Mouse (Mus musculus): Measurements from ENCODE around the gene Grip2. TPM values are rescaled to one million over a fixed set of nuclear protein-coding genes. Genes with fewer than 3 reads are reported as not detected.

Grip2 gene
- polyA plus RNA-seq, 1 experiment: not detected

DNA sequence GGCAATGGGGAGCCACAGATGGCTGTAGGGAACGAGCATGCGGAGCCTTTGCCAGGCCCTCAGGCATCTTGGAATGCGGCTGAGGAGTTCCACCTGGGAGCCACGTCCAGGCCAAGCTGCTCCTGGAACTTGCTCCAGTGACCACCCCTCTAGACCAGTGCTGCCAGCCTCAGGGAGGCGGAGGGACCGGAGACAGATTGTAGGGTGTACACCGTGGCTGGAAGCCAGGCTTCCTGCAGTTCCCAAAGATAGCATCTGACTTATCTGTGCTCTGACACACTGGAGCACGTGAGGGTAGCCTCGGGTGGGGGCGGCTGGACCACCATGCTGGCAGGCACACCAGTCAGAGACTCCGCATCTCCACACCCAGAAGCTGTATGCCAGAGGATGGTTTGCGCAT lies 28.6 kb downstream of the Grip2 start:
- H3K27ac ChIP-seq (ENCODE audit: insufficient read depth, low read depth, low read length): no peak overlapping the region
- no peak overlapping the region for H3K4me3 ChIP-seq (ENCODE audit: insufficient read depth, low read length)
- TF ChIP-seq POLR2A (IDR thresholded peaks at IDR 0.05; ENCODE audit: borderline replicate concordance, low read depth, low read length): no peak
- no peaks in the 10 kb centered on the region for H3K4me1 ChIP-seq (ENCODE audit: control insufficient read depth, insufficient read depth, low read length)

GRCm38 (mm10) chr6:91796736-91797135 lies 30.3 kb downstream of the Grip2 start:
- TF ChIP-seq POLR2A (IDR thresholded peaks at IDR 0.05; ENCODE audit: borderline replicate concordance, low read depth, low read length) (no peak), CTCF (IDR thresholded peaks at IDR 0.05; ENCODE audit: low read depth, low read length) (no peak)
- Histone ChIP-seq H3K4me1 (ENCODE audit: control insufficient read depth, insufficient read depth, low read length) (no peaks in the 10 kb centered on the region), H3K4me3 (ENCODE audit: insufficient read depth, low read length) (no peak overlapping the region), H3K27ac (ENCODE audit: insufficient read depth, low read depth, low read length) (no peak overlapping the region)

- H3K4me3 ChIP-seq (ENCODE audit: insufficient read depth, low read length): no peak overlapping the region
- H3K4me1 ChIP-seq (ENCODE audit: control insufficient read depth, insufficient read depth, low read length): no peaks in the 10 kb centered on the region
- no peak overlapping the region for H3K27ac ChIP-seq (ENCODE audit: insufficient read depth, low read depth, low read length)
- no peak for TF ChIP-seq POLR2A (IDR thresholded peaks at IDR 0.05; ENCODE audit: borderline replicate concordance, low read depth, low read length)
- TF ChIP-seq CTCF (IDR thresholded peaks at IDR 0.05; ENCODE audit: low read depth, low read length): no peak
Observed at GRCm38 (mm10) chr6:91796064-91796463, 31.0 kb downstream of the Grip2 start.

DNA sequence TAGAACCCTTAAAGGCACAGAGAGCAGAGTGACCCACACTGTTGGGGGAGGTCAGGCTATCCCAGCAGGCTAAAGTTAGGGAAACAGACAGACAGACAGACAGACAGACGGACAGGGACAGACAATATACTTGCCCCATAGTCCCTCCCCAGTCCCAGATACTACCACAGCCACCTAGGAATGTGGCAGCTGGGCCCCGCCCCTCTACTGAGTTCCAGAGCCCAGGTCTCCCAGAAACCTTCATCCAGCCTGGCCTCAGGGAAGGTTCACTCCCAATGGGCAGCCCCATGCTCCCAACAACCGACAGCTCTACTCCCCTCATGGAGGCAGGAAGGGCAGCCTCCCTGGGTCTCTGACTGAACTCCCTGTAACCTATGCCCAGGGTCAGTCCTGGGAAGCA lies 31.4 kb downstream of the Grip2 start:
- Histone ChIP-seq H3K4me1 (ENCODE audit: control insufficient read depth, insufficient read depth, low read length) (no peaks in the 10 kb centered on the region), H3K4me3 (ENCODE audit: insufficient read depth, low read length) (no peak overlapping the region), H3K27ac (ENCODE audit: insufficient read depth, low read depth, low read length) (no peak overlapping the region)
- no peak for TF ChIP-seq CTCF (IDR thresholded peaks at IDR 0.05; ENCODE audit: low read depth, low read length)

- no peak for TF ChIP-seq CTCF (IDR thresholded peaks at IDR 0.05; ENCODE audit: low read depth, low read length)
- no peak for TF ChIP-seq POLR2A (IDR thresholded peaks at IDR 0.05; ENCODE audit: borderline replicate concordance, low read depth, low read length)
Observed at GRCm38 (mm10) chr6:91788311-91788798, 38.7 kb downstream of the Grip2 start.

GRCm38 (mm10) chr6:91785018-91785417 lies 42.0 kb downstream of the Grip2 start:
- TF ChIP-seq CTCF (IDR thresholded peaks at IDR 0.05; ENCODE audit: low read depth, low read length) (no peak), POLR2A (IDR thresholded peaks at IDR 0.05; ENCODE audit: borderline replicate concordance, low read depth, low read length) (no peak)
- Histone ChIP-seq H3K27ac (ENCODE audit: insufficient read depth, low read depth, low read length) (no peak overlapping the region), H3K4me1 (ENCODE audit: control insufficient read depth, insufficient read depth, low read length) (no peaks in the 10 kb centered on the region), H3K4me3 (ENCODE audit: insufficient read depth, low read length) (no peak overlapping the region)

More at GRCm38 (mm10) chr6:91788311-91788798, 38.7 kb downstream of the Grip2 start:
- Histone ChIP-seq H3K27ac (ENCODE audit: insufficient read depth, low read depth, low read length) (no peak overlapping the region), H3K4me1 (ENCODE audit: control insufficient read depth, insufficient read depth, low read length) (no peaks in the 10 kb centered on the region), H3K4me3 (ENCODE audit: insufficient read depth, low read length) (no peak overlapping the region)

- Histone ChIP-seq H3K4me1 (ENCODE audit: control insufficient read depth, insufficient read depth, low read length) (no peaks in the 10 kb centered on the region), H3K27ac (ENCODE audit: insufficient read depth, low read depth, low read length) (no peak overlapping the region), H3K4me3 (ENCODE audit: insufficient read depth, low read length) (no peak overlapping the region)
- TF ChIP-seq POLR2A (IDR thresholded peaks at IDR 0.05; ENCODE audit: borderline replicate concordance, low read depth, low read length) (no peak), CTCF (IDR thresholded peaks at IDR 0.05; ENCODE audit: low read depth, low read length) (no peak)
Observed at GRCm38 (mm10) chr6:91779206-91779605, 47.8 kb downstream of the Grip2 start.

DNA sequence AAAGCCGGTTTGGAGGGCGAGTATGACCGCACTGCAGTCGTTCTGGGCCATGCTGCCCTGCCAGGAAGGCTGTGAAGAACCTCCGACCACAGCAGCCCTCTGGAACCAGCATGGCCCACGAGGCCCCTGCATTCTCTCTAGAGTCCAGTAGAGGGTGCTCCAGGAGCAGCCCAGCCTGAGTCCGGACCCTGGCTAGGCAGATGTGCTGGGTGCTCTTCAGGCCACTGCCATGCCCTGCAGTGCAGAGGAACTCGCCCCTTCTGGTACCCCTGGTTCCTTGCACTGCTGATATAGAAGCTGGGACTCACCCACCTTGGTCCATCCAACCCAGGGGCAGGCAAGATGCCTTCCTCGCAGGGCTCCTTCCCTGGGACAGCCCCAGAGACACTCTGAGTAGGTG lies 50.5 kb downstream of the Grip2 start:
- H3K4me3 ChIP-seq (ENCODE audit: insufficient read depth, low read length): no peak overlapping the region
- peak; percentile 60 for TF ChIP-seq CTCF (IDR thresholded peaks at IDR 0.05; ENCODE audit: low read depth, low read length)
- no peak for TF ChIP-seq POLR2A (IDR thresholded peaks at IDR 0.05; ENCODE audit: borderline replicate concordance, low read depth, low read length)
- H3K27ac ChIP-seq (ENCODE audit: insufficient read depth, low read depth, low read length): no peak overlapping the region
- H3K4me1 ChIP-seq (ENCODE audit: control insufficient read depth, insufficient read depth, low read length): no peaks in the 10 kb centered on the region

DNA sequence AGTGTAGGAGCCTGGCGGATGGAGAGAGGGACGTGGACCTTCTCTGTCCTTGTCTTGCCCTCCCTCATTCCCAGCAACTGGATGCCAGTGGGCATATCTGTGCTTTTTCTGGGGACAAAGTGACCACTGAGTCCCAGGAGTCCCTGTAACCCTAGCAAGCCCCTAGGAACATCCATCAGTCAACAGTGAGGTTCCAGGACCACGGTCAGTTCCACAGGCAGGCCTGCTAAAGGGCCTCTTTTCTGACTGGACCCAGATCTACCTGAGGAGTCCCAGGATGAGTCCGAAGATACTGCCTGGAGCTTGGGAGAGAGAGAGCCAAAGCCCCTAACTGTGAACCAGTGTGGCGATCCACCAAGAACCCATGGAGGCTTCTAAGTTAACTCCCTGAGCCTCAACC lies 53.1 kb downstream of the Grip2 start:
- no peak overlapping the region for H3K27ac ChIP-seq (ENCODE audit: insufficient read depth, low read depth, low read length)
- H3K4me1 ChIP-seq (ENCODE audit: control insufficient read depth, insufficient read depth, low read length): no peaks in the 10 kb centered on the region
- no peak for TF ChIP-seq POLR2A (IDR thresholded peaks at IDR 0.05; ENCODE audit: borderline replicate concordance, low read depth, low read length)
- no peak for TF ChIP-seq CTCF (IDR thresholded peaks at IDR 0.05; ENCODE audit: low read depth, low read length)
- H3K4me3 ChIP-seq (ENCODE audit: insufficient read depth, low read length): no peak overlapping the region

DNA sequence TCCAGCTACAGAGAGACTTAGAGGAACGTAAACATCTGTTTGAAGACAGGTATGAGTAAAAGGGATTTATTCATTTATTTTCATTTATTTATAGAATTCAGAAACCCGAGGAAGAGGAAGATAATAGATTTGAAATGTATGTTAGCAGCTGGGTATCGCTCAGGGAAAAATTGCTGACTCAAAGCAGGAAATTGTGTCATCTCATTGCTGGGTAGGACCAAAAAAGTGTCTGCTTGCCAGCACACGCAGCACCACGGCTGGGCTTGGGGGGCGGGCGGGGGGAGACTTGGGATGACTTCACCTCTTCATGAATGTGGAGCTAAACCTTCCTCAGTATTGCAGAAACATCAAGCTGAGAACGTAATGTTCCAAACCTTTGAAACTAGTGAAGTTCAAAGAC lies 59.5 kb downstream of the Grip2 start:
- Histone ChIP-seq H3K4me3 (ENCODE audit: insufficient read depth, low read length) (no peak overlapping the region), H3K27ac (ENCODE audit: insufficient read depth, low read depth, low read length) (no peak overlapping the region), H3K4me1 (ENCODE audit: control insufficient read depth, insufficient read depth, low read length) (peaks cover 6% of the 10 kb centered on the region)
- TF ChIP-seq CTCF (IDR thresholded peaks at IDR 0.05; ENCODE audit: low read depth, low read length) (no peak), POLR2A (IDR thresholded peaks at IDR 0.05; ENCODE audit: borderline replicate concordance, low read depth, low read length) (no peak)

Measured in bone marrow macrophage, adult 2 months (primary cell).